Mouse (Mus musculus) brain, embryonic 18.5 days (tissue): ENCODE measurements at regions not wholly inside any gene's neighbourhood (a gene's known extent, or its start where the extent isn't known, plus 50 kb on each side); places are given as distances from the start of the nearest gene placed in this dataset.

ENCODE experiments used
- DNase-seq: peaks from one replicate; pipeline ENCODE4 v3.0.0-alpha.2; 2012; ENCODE audit warnings: low read depth, low spot score

- DNase-seq: no peak
These were observed 87.7 kb downstream of the Stc2 start for GRCm38 (mm10) chr11:31282136-31282535.

GRCm38 (mm10) chr11:31248467-31248866, 66.2 kb upstream of the Gm17332 start:
- peak; percentile 67 for DNase-seq
